Comparison of ENCODE assay signal across 9 mouse cellular contexts in genomic region chr2:155619817-155620216, GRCm38 (mm10). TPM values are rescaled to one million over a fixed set of nuclear protein-coding genes. Genes with fewer than 3 reads are reported as not detected.
DNase-seq lines count a peak whose midpoint lies in the region; ATAC-seq and TF ChIP-seq lines count a peak whose summit lies in the region.
"Had no signal": no experiment of that assay in that cellular context is flagged by ENCODE, and none has a peak within 500 bp of the region (broad histone marks: within the 10 kb centered on the region; RNA-seq: fewer than 3 reads in every experiment).

No protein-coding gene starts in this region.

- H3K4me1 ChIP-seq in forebrain, embryonic 10.5 days, result peaks cover 11% of the 10 kb centered on the region; the same call in 1 of the 2 replicates
- no peaks in the 10 kb centered on the region for H3K4me1 ChIP-seq in heart, postnatal 0 days (ENCODE audit: control insufficient read depth, insufficient read depth)
- H3K4me1 ChIP-seq in liver, embryonic 16.5 days (ENCODE audit: control insufficient read depth, low read depth, low read length), result peaks cover 49% of the 10 kb centered on the region
- H3K4me1 ChIP-seq in neural tube, embryonic 13.5 days (replicated peaks), result no peaks in the 10 kb centered on the region

- no peak for TF ChIP-seq POLR2A in brain, embryonic 14.5 days (IDR thresholded peaks at IDR 0.05; ENCODE audit: borderline replicate concordance, extremely low read depth, insufficient read depth, insufficient read length, poor library complexity, severe bottlenecking)

- TF ChIP-seq CTCF in brain, embryonic 14.5 days (IDR thresholded peaks at IDR 0.05; ENCODE audit: borderline replicate concordance, extremely low read depth, insufficient read depth, insufficient read length), result peak; percentile 95
- TF ChIP-seq CTCF in heart, postnatal 0 days (IDR thresholded peaks at IDR 0.05; ENCODE audit: low read depth), result peak; percentile 87

- no peak overlapping the region for H3K4me3 ChIP-seq in forebrain, embryonic 10.5 days
- no peak overlapping the region for H3K4me3 ChIP-seq in heart, postnatal 0 days (ENCODE audit: low read depth, low read length)
- no peak overlapping the region for H3K4me3 ChIP-seq in liver, embryonic 16.5 days (ENCODE audit: low read depth, low read length)
- H3K4me3 ChIP-seq in neural tube, embryonic 13.5 days, result no peak overlapping the region
- H3K4me3 ChIP-seq: erythroblast, embryonic 14.5 days had no signal

- DNase-seq in brain, embryonic 14.5 days (ENCODE audit: low read depth), result peak; percentile 74
- DNase-seq in forebrain, embryonic 10.5 days (ENCODE audit: extremely low spot score, low spot score), result peak; percentile 86
- DNase-seq in heart, postnatal 0 days (ENCODE audit: low spot score), result peak; percentile 74
- DNase-seq in kidney, postnatal 36 days, result peak; percentile 84 to 97
- peak; percentile 95 for DNase-seq in testis, postnatal 10 days (ENCODE audit: low spot score)

- TF ChIP-seq EP300 in heart, postnatal 0 days (IDR thresholded peaks at IDR 0.05; ENCODE audit: low read depth), result no peak

- no peak overlapping the region for H3K27ac ChIP-seq in forebrain, embryonic 10.5 days
- no peak overlapping the region for H3K27ac ChIP-seq in heart, postnatal 0 days (ENCODE audit: low read depth)
- no peak overlapping the region for H3K27ac ChIP-seq in liver, embryonic 16.5 days (ENCODE audit: low read length)
- H3K27ac ChIP-seq in neural tube, embryonic 13.5 days (replicated peaks), result no peak overlapping the region

- peaks cover 32% of the 10 kb centered on the region; the same call in 1 of the 2 replicates for H3K27me3 ChIP-seq in forebrain, embryonic 10.5 days (ENCODE audit: poor library complexity, severe bottlenecking)
- H3K27me3 ChIP-seq in heart, postnatal 0 days (ENCODE audit: control insufficient read depth, insufficient read depth, low read length), result no peaks in the 10 kb centered on the region
- no peaks in the 10 kb centered on the region for H3K27me3 ChIP-seq in liver, embryonic 16.5 days (ENCODE audit: control insufficient read depth, insufficient read depth, low read depth, low read length)
- H3K27me3 ChIP-seq in neural tube, embryonic 13.5 days, result peaks cover 7% of the 10 kb centered on the region; the same call in 1 of the 2 replicates

- no peak overlapping the region for H3K4me2 ChIP-seq in heart, postnatal 0 days (ENCODE audit: low read depth, low read length)
- no peak overlapping the region for H3K4me2 ChIP-seq in liver, embryonic 16.5 days (ENCODE audit: low read depth, low read length)
- no peak overlapping the region for H3K4me2 ChIP-seq in neural tube, embryonic 13.5 days

- WGBS in forebrain, embryonic 10.5 days, result 18% methylated on average over 8 of the region's 8 CpGs
- 23% methylated on average over 8 of the region's 8 CpGs for WGBS in heart, postnatal 0 days
- WGBS in liver, embryonic 16.5 days (ENCODE audit: insufficient replicate concordance), result 14% methylated on average over 8 of the region's 8 CpGs
- WGBS in neural tube, embryonic 13.5 days, result 16% methylated on average over 8 of the region's 8 CpGs

- H3K9ac ChIP-seq in heart, postnatal 0 days (replicated peaks; ENCODE audit: low read depth, low read length), result no peak overlapping the region
- H3K9ac ChIP-seq in liver, embryonic 16.5 days (ENCODE audit: low read depth, low read length), result no peak overlapping the region; the same call in 1 of the 2 replicates
- H3K9ac ChIP-seq in neural tube, embryonic 13.5 days, result no peak overlapping the region

- no peaks in the 10 kb centered on the region for H3K9me3 ChIP-seq in forebrain, embryonic 10.5 days
- no peaks in the 10 kb centered on the region for H3K9me3 ChIP-seq in heart, postnatal 0 days (replicated peaks; ENCODE audit: control insufficient read depth, low read length)
- H3K9me3 ChIP-seq in liver, embryonic 16.5 days (replicated peaks; ENCODE audit: control insufficient read depth, low read length), result no peaks in the 10 kb centered on the region
- H3K9me3 ChIP-seq in neural tube, embryonic 13.5 days, result no peaks in the 10 kb centered on the region

- H3K36me3 ChIP-seq in forebrain, embryonic 10.5 days (replicated peaks), result no peaks in the 10 kb centered on the region
- peaks cover 65% of the 10 kb centered on the region for H3K36me3 ChIP-seq in heart, postnatal 0 days (replicated peaks; ENCODE audit: control insufficient read depth, insufficient read depth, low read length)
- H3K36me3 ChIP-seq in liver, embryonic 16.5 days (ENCODE audit: control insufficient read depth, insufficient read depth), result no peaks in the 10 kb centered on the region
- no peaks in the 10 kb centered on the region for H3K36me3 ChIP-seq in neural tube, embryonic 13.5 days

- ATAC-seq in CD4-positive, CD25-positive, alpha-beta regulatory T cell, adult 4 months, result peak; percentile 79
- ATAC-seq in heart, postnatal 0 days (ENCODE audit: insufficient read depth, low read depth), result peak; percentile 59
- peak; percentile 78 for ATAC-seq in liver, embryonic 16.5 days (ENCODE audit: low read depth)
- 0 out of 2 replicates have a peak, but pooled peaks have one; percentile 58 for ATAC-seq in neural tube, embryonic 13.5 days (ENCODE audit: low read depth)

RNA-seq across cellular contexts. Expression of gene Myh7b, which starts 8.8 kb away (rescaled TPM):
- not detected for polyA plus RNA-seq in CD4-positive, CD25-positive, alpha-beta regulatory T cell, adult 4 months (2017; shearing (Covaris generic))
- polyA plus RNA-seq in brain, embryonic 14.5 days (2012; rRNA removed), result 0.48 and 0.53 TPM in 2 replicates
- 0.67 and 0.73 TPM in 2 replicates for polyA plus RNA-seq in forebrain, embryonic 10.5 days (2016; fragmentation: Nextera tagmentation; extraction: Ambion mirVana)
- 17.2 and 48.4 TPM in 2 replicates for total RNA-seq in heart, postnatal 0 days (2014; rRNA removed; ENCODE audit: low replicate concordance)
- 12.2 and 12.5 TPM in 2 replicates for polyA plus RNA-seq in heart, postnatal 0 days (2015; fragmentation: Nextera tagmentation; extraction: Ambion mirVana)
- polyA plus RNA-seq in liver, embryonic 16.5 days (2015; fragmentation: Nextera tagmentation; extraction: Ambion mirVana), result 0.94 and 1.7 TPM in 2 replicates
- polyA plus RNA-seq in neural tube, embryonic 13.5 days (2015; fragmentation: Nextera tagmentation; extraction: Ambion mirVana), result 0.50 and 0.90 TPM in 2 replicates

RNA-seq across cellular contexts. Expression of gene Gss, which starts 27.2 kb away (rescaled TPM):
- 10 to 100 TPM; 10.7 to 16.9 TPM for polyA plus RNA-seq in CD4-positive, CD25-positive, alpha-beta regulatory T cell, adult 4 months (2017; shearing (Covaris generic))
- polyA plus RNA-seq in brain, embryonic 14.5 days (2012; rRNA removed), result 10.1 and 11.8 TPM in 2 replicates
- polyA plus RNA-seq in forebrain, embryonic 10.5 days (2016; fragmentation: Nextera tagmentation; extraction: Ambion mirVana), result 22.6 and 24.2 TPM in 2 replicates
- total RNA-seq in heart, postnatal 0 days (2014; rRNA removed; ENCODE audit: low replicate concordance), result 32.5 and 52.3 TPM in 2 replicates
- 24.8 and 25.9 TPM in 2 replicates for polyA plus RNA-seq in heart, postnatal 0 days (2015; fragmentation: Nextera tagmentation; extraction: Ambion mirVana)
- 77.8 and 81.1 TPM in 2 replicates for polyA plus RNA-seq in liver, embryonic 16.5 days (2015; fragmentation: Nextera tagmentation; extraction: Ambion mirVana)
- 15.4 and 15.8 TPM in 2 replicates for polyA plus RNA-seq in neural tube, embryonic 13.5 days (2015; fragmentation: Nextera tagmentation; extraction: Ambion mirVana)
